Mouse (Mus musculus): ENCODE data around the gene Atf3. TPM values are rescaled to one million over a fixed set of nuclear protein-coding genes. Genes with fewer than 3 reads are reported as not detected.

The Atf3 gene
- 6.2 TPM for polyA plus RNA-seq (2015; fragmentation: Illumina TruSeq; extraction: RNeasy Lipid Tissue Mini Kit (QIAGEN cat#74804); ENCODE audit: insufficient read depth, low read depth, low replicate concordance)

DNA sequence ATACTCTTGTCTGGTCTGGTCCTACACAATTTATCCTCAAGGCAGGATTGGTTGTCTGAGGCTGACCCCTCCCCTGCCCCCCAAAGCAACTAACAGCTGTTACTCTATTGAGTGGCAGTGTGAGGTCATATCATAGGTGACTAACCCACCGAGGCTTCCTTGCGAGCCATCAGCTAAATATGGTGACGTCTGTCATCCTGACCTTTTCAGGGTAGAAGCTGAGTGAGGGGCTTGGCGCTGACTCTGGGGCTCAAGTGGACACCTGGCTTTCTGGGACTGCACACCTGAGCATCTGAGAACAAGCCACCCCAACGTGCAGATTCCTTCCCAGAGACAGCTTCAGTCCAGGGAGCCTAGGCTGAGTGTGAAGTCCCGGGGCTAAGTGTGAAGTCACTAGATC lies at the start of gene Atf3:
Gene Atf3 (minus strand): TSS at position 101 of the 400 bp plus-strand sequence.

DNA sequence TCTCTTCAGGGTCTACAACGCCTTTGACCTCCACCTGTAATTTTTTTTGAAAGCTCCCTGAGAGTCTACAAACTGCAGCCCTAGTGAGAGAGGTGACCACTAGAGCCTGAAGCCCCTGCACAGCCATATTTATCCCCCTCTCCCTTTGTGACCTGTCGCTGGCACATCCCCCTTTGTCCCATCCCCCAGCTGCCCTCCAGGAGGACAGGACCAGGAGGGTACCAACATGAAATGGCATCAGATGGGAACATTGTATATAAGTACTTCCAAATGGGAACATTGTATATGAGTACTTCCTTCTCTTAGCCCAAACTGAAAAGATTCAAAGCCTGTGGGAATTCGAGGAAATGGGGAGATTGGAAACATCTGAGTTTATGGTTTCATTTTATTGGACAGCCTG lies 53.1 kb downstream of the Atf3 start, which contains the start of gene Fam71a:
Gene Fam71a (minus strand): TSS at position 101 of the 400 bp plus-strand sequence.

Other genes with a start within 250 kb of the Atf3 start
- gene Vash2, start 238.7 kb downstream of the Atf3 start, polyA plus RNA-seq (2015; fragmentation: Illumina TruSeq; extraction: RNeasy Lipid Tissue Mini Kit (QIAGEN cat#74804); ENCODE audit: insufficient read depth, low read depth, low replicate concordance), result not detected
- 3.6 TPM for gene Flvcr1, start 191.9 kb downstream of the Atf3 start, polyA plus RNA-seq (2015; fragmentation: Illumina TruSeq; extraction: RNeasy Lipid Tissue Mini Kit (QIAGEN cat#74804); ENCODE audit: insufficient read depth, low read depth, low replicate concordance)
- not detected for gene Spata45, start 181.4 kb downstream of the Atf3 start, polyA plus RNA-seq (2015; fragmentation: Illumina TruSeq; extraction: RNeasy Lipid Tissue Mini Kit (QIAGEN cat#74804); ENCODE audit: insufficient read depth, low read depth, low replicate concordance)
- gene Tatdn3, start 155.1 kb downstream of the Atf3 start, polyA plus RNA-seq (2015; fragmentation: Illumina TruSeq; extraction: RNeasy Lipid Tissue Mini Kit (QIAGEN cat#74804); ENCODE audit: insufficient read depth, low read depth, low replicate concordance), result 10.7 TPM
- not detected for gene Nsl1, start 155.0 kb downstream of the Atf3 start, polyA plus RNA-seq (2015; fragmentation: Illumina TruSeq; extraction: RNeasy Lipid Tissue Mini Kit (QIAGEN cat#74804); ENCODE audit: insufficient read depth, low read depth, low replicate concordance)
- 1.9 TPM for gene Batf3, start 120.2 kb downstream of the Atf3 start, polyA plus RNA-seq (2015; fragmentation: Illumina TruSeq; extraction: RNeasy Lipid Tissue Mini Kit (QIAGEN cat#74804); ENCODE audit: insufficient read depth, low read depth, low replicate concordance)
- gene Fam71a, start 53.2 kb downstream of the Atf3 start, polyA plus RNA-seq (2015; fragmentation: Illumina TruSeq; extraction: RNeasy Lipid Tissue Mini Kit (QIAGEN cat#74804); ENCODE audit: insufficient read depth, low read depth, low replicate concordance), result not detected
- gene Nenf, start 100.2 kb upstream of the Atf3 start, polyA plus RNA-seq (2015; fragmentation: Illumina TruSeq; extraction: RNeasy Lipid Tissue Mini Kit (QIAGEN cat#74804); ENCODE audit: insufficient read depth, low read depth, low replicate concordance), result 38.0 TPM
- gene Tmem206, start 107.9 kb upstream of the Atf3 start, polyA plus RNA-seq (2015; fragmentation: Illumina TruSeq; extraction: RNeasy Lipid Tissue Mini Kit (QIAGEN cat#74804); ENCODE audit: insufficient read depth, low read depth, low replicate concordance), result 4.1 TPM
- gene Ppp2r5a, start 185.2 kb upstream of the Atf3 start, polyA plus RNA-seq (2015; fragmentation: Illumina TruSeq; extraction: RNeasy Lipid Tissue Mini Kit (QIAGEN cat#74804); ENCODE audit: insufficient read depth, low read depth, low replicate concordance), result 28.2 TPM